Mouse (Mus musculus) cerebellum, adult 2 months (tissue): ENCODE results near the gene D230025D16Rik. TPM values are rescaled to one million over a fixed set of nuclear protein-coding genes. Genes with fewer than 3 reads are reported as not detected.

ENCODE experiments used
- DNase-seq, 2 experiments: peaks; one replicate each; pipeline ENCODE4 v3.0.0; 2021
- H3K27ac ChIP-seq: fragments of 200-500 bp; 2 replicates; pipeline ENCODE4 v1.5.1; 2012; ENCODE audit warnings: low read length, control low read depth, inconsistent platforms; ENCODE audit not compliant: insufficient read depth
- H3K27me3 ChIP-seq: fragments of 200-500 bp; 2 replicates; pipeline ENCODE4 v1.6.1; 2012; ENCODE audit warnings: inconsistent platforms, mild to moderate bottlenecking, low read length, moderate library complexity; ENCODE audit not compliant: control insufficient read depth, insufficient read depth
- H3K4me1 ChIP-seq: fragments of 200-500 bp; 2 replicates; pipeline ENCODE4 v1.6.1; 2011; ENCODE audit warnings: low read length; ENCODE audit not compliant: control insufficient read depth, insufficient read depth
- H3K4me3 ChIP-seq: fragments of 200-500 bp; replicated peaks from 2 replicates; pipeline ENCODE3; 2011; ENCODE audit warnings: mild to moderate bottlenecking, low read depth, low read length, control low read depth; ENCODE audit not compliant: insufficient read depth
- CTCF ChIP-seq: fragments of 200-500 bp; IDR thresholded peaks from 2 replicates; pipeline ENCODE4 v1.5.1; 2011; ENCODE audit warnings: low read depth, mild to moderate bottlenecking, control low read depth, low read length, moderate library complexity, borderline replicate concordance; ENCODE audit not compliant: insufficient read depth
- POLR2A ChIP-seq: fragments of 200-500 bp; IDR thresholded peaks from 2 replicates; pipeline ENCODE4 v1.6.1; 2011; ENCODE audit warnings: low read length, control low read depth, borderline replicate concordance; ENCODE audit not compliant: insufficient read depth
- WGBS: fragments of 180-500 bp; shearing (Covaris S2); methylation state at CpG from one replicate; pipeline ENCODE4 v1.1.7; 2018; 5-methylcytosine and 5-hydroxymethylcytosine counted together
- polyA plus RNA-seq: library from polyadenylated mRNA; depleted of rRNA; stranded (reverse); fragments of >200 nt; gene quantifications from 2 replicates; pipeline ENCODE4 v1.2.3, GENCODE M21; 2012

Gene D230025D16Rik
- polyA plus RNA-seq, 1 experiment = 34.9 TPM

- TF ChIP-seq POLR2A (no peak), CTCF (no peak)
- WGBS = 86% methylated on average over 2 of the region's 2 CpGs
Measured at GRCm38 (mm10) chr8:105207675-105208273, 17.2 kb upstream of the D230025D16Rik start.

GRCm38 (mm10) chr8:105209153-105210110 is 15.5 kb upstream of the D230025D16Rik start:
- TF ChIP-seq POLR2A (no peak), CTCF (no peak)
- H3K4me1 ChIP-seq = no peaks in the 10 kb centered on the region
- H3K27ac ChIP-seq = no peak overlapping the region
- H3K27me3 ChIP-seq = no peaks in the 10 kb centered on the region
- no peak for DNase-seq
- H3K4me3 ChIP-seq = no peak overlapping the region
- WGBS = 71% methylated on average over 1 of the region's 1 CpGs

More at GRCm38 (mm10) chr8:105207675-105208273, 17.2 kb upstream of the D230025D16Rik start:
- no peaks in the 10 kb centered on the region for H3K4me1 ChIP-seq
- no peak overlapping the region for H3K4me3 ChIP-seq
- H3K27ac ChIP-seq = no peak overlapping the region
- no peaks in the 10 kb centered on the region for H3K27me3 ChIP-seq
- no peak for DNase-seq

GRCm38 (mm10) chr8:105214104-105214503 is 10.8 kb upstream of the D230025D16Rik start:
- TF ChIP-seq CTCF (no peak), POLR2A (no peak)
- Histone ChIP-seq H3K4me3 (no peak overlapping the region), H3K4me1 (no peaks in the 10 kb centered on the region), H3K27ac (no peak overlapping the region), H3K27me3 (no peaks in the 10 kb centered on the region)
- no peak for DNase-seq
- WGBS = 85% methylated on average over 5 of the region's 5 CpGs

GRCm38 (mm10) chr8:105217926-105218522 is 6.9 kb upstream of the D230025D16Rik start:
- TF ChIP-seq POLR2A (no peak), CTCF (peak; percentile 56)
- Histone ChIP-seq H3K27me3 (no peaks in the 10 kb centered on the region), H3K4me3 (no peak overlapping the region), H3K27ac (no peak overlapping the region), H3K4me1 (no peaks in the 10 kb centered on the region)
- WGBS = 77% methylated on average over 5 of the region's 5 CpGs
- DNase-seq = peak in 1 of 2 experiments; percentile 40

GRCm38 (mm10) chr8:105223850-105224249 is 1.1 kb upstream of the D230025D16Rik start:
- Histone ChIP-seq H3K27me3 (no peaks in the 10 kb centered on the region), H3K27ac (no peak overlapping the region), H3K4me1 (no peaks in the 10 kb centered on the region), H3K4me3 (no peak overlapping the region)
- no peak for DNase-seq
- no peak for TF ChIP-seq CTCF
- TF ChIP-seq POLR2A = no peak
- WGBS = 79% methylated on average over 7 of the region's 7 CpGs

- TF ChIP-seq POLR2A = no peak
- no peak for TF ChIP-seq CTCF
- no peak for DNase-seq
- Histone ChIP-seq H3K27ac (peak overlapping the region; percentile 21; the same call in 1 of the 2 replicates), H3K27me3 (no peaks in the 10 kb centered on the region), H3K4me3 (peak overlapping the region; percentile 78), H3K4me1 (no peaks in the 10 kb centered on the region)
- under 1% methylated on average over 27 of the region's 27 CpGs for WGBS
Measured at GRCm38 (mm10) chr8:105225272-105225593, 288 bp downstream of the D230025D16Rik start.

GRCm38 (mm10) chr8:105225917-105226316 is 972 bp downstream of the D230025D16Rik start:
- 25% methylated on average over 6 of the region's 6 CpGs for WGBS
- Histone ChIP-seq H3K27ac (no peak overlapping the region), H3K4me1 (no peaks in the 10 kb centered on the region), H3K27me3 (no peaks in the 10 kb centered on the region), H3K4me3 (peak overlapping the region; percentile 78)
- DNase-seq = no peak
- no peak for TF ChIP-seq POLR2A
- no peak for TF ChIP-seq CTCF
